Mouse (Mus musculus) ES-E14 (cell line): ENCODE measurements at regions not wholly inside any gene's neighbourhood (a gene's known extent, or its start where the extent isn't known, plus 50 kb on each side); places are given as distances from the start of the nearest gene placed in this dataset.

Source experiments
- HCFC1 ChIP-seq: IDR thresholded peaks from 2 replicates; pipeline ENCODE4 v1.6.1; 2012; ENCODE audit warnings: low read length, inconsistent platforms, borderline replicate concordance; ENCODE audit not compliant: insufficient read depth
- ZNF384 ChIP-seq: IDR thresholded peaks from 2 replicates; pipeline ENCODE4 v1.6.1; 2012; ENCODE audit warnings: low read depth, low read length, inconsistent platforms

DNA sequence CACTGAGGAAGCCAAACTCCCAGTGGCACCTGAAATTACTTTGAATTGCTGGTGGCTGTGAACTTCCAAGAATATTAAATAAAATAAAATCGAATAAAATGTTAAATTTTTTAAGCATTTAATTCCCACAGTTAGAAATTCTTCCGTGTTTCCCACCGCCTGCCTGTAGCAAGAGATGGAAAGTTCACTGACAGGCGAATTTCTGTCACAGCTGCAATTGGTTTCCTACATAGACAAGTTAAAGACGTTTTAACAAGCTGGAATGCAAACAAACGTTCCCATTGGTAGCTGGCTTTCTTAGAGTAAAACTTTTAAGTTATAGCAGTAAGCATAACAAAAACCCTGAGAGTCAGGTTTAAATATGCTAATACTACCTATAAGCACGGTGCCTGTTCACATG, 95.0 kb downstream of the Pou4f1 start:
- TF ChIP-seq ZNF384 (no peak), HCFC1 (no peak)
